Mouse (Mus musculus) liver, postnatal 0 days (tissue): ENCODE data around the gene Ppp4r3a.

Experiments
- CTCF ChIP-seq: sonication (generic); IDR thresholded peaks from 2 replicates; pipeline ENCODE4 v1.5.1; 2016; ENCODE audit warnings: antibody characterized with exemption, low read depth
- EP300 ChIP-seq: IDR thresholded peaks from 2 replicates; pipeline ENCODE4 v1.6.1; 2016; ENCODE audit warnings: antibody characterized with exemption, low read depth, mild to moderate bottlenecking

DNA sequence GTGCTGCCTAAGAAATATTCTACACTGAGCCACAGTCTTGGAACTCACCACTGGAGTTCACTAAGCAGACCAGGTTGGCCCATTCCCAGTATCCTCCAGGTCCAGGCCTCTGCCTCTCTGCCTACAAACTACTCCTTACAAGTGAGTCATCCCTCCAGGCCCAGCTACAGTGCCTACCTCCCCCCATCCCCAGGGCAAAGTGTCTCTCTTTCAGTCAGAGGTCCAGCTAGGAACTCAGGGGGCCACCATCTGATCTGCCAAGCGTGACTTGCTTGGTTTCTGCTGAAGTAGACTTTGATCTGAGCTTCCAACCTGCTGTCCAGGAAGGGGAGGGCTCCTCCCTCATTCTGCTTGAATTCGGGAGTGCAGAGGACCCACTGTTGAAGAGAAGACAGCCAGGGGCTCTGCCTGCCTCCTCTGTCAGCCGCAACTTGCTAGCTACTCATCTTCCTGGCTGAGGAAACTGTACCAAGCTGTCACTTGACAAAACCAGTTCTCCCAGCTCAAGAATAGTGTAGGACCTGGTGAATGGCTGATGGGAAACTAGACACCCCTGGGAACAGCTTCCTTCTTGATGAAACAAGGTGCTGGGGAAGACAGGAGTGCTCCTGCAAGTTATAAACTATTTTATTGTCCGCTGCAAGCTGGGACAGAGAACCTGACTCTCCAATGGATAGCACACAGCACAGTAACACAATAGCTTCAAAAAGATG is 80.5 kb downstream of the Ppp4r3a start:
- TF ChIP-seq EP300: no peak
- TF ChIP-seq CTCF: no peak
